Mouse (Mus musculus): ENCODE data around the gene Ercc6l2. TPM values are rescaled to one million over a fixed set of nuclear protein-coding genes. Genes with fewer than 3 reads are reported as not detected.
A peak's percentile ranks its signal among the peaks of the same experiment; 100 is the strongest.
"Not testable (repeated sequence)": the region's sequence is repeated elsewhere in the genome, so short reads cannot be mapped to it uniquely, and the experiment has no call there.

Ercc6l2 gene
- total RNA-seq, 2 experiments from 2014 or later: 23.7 to 45.0 TPM

- ATAC-seq (replicated peaks; ENCODE audit: poor library complexity): no peak
Observed at GRCm38 (mm10) chr13:63879105-63879863, 64.2 kb downstream of the Ercc6l2 start.

- no peak for ATAC-seq (replicated peaks; ENCODE audit: poor library complexity)
Observed at GRCm38 (mm10) chr13:63879864-63880141, 64.8 kb downstream of the Ercc6l2 start.

- peak; percentile 81 for ATAC-seq (replicated peaks; ENCODE audit: poor library complexity)
Observed at GRCm38 (mm10) chr13:63885532-63885949, 70.5 kb downstream of the Ercc6l2 start.

- ATAC-seq (replicated peaks; ENCODE audit: poor library complexity): peak; percentile 38
Observed at GRCm38 (mm10) chr13:63886429-63887052, 71.5 kb downstream of the Ercc6l2 start.

GRCm38 (mm10) chr13:63900679-63901302, 85.8 kb downstream of the Ercc6l2 start:
- no peak for ATAC-seq (replicated peaks; ENCODE audit: poor library complexity)

GRCm38 (mm10) chr13:63901303-63901713, 86.3 kb downstream of the Ercc6l2 start:
- ATAC-seq (replicated peaks; ENCODE audit: poor library complexity): peak; percentile 76

- ATAC-seq (replicated peaks; ENCODE audit: poor library complexity): peak; percentile 44
Observed at GRCm38 (mm10) chr13:63901714-63902597, 86.9 kb downstream of the Ercc6l2 start.

GRCm38 (mm10) chr13:63906516-63906915, 91.5 kb downstream of the Ercc6l2 start:
- peak; percentile 67 for ATAC-seq (replicated peaks; ENCODE audit: poor library complexity)

GRCm38 (mm10) chr13:63907437-63907836, 92.4 kb downstream of the Ercc6l2 start:
- ATAC-seq (replicated peaks; ENCODE audit: poor library complexity): no peak

- ATAC-seq (replicated peaks; ENCODE audit: poor library complexity): 0 out of 2 replicates have a peak, but pooled peaks have one; percentile 10
Observed at GRCm38 (mm10) chr13:63910141-63910804, 95.2 kb downstream of the Ercc6l2 start.

GRCm38 (mm10) chr13:63911617-63912016, 96.6 kb downstream of the Ercc6l2 start:
- ATAC-seq (replicated peaks; ENCODE audit: poor library complexity): no peak

- no peak for ATAC-seq (replicated peaks; ENCODE audit: poor library complexity)
Observed at GRCm38 (mm10) chr13:63913136-63913535, 98.1 kb downstream of the Ercc6l2 start.

GRCm38 (mm10) chr13:63915176-63915575, 100.1 kb downstream of the Ercc6l2 start:
- ATAC-seq (replicated peaks; ENCODE audit: poor library complexity): no peak

GRCm38 (mm10) chr13:63915684-63916083, 100.6 kb downstream of the Ercc6l2 start:
- peak; percentile 62 for ATAC-seq (replicated peaks; ENCODE audit: poor library complexity)

- ATAC-seq (replicated peaks; ENCODE audit: poor library complexity): no peak
Observed at GRCm38 (mm10) chr13:63916568-63916967, 101.5 kb downstream of the Ercc6l2 start.

- peak; percentile 64 for ATAC-seq (replicated peaks; ENCODE audit: poor library complexity)
Observed at GRCm38 (mm10) chr13:63917198-63917767, 102.2 kb downstream of the Ercc6l2 start.

- no peak for ATAC-seq (replicated peaks; ENCODE audit: poor library complexity)
Observed at GRCm38 (mm10) chr13:63917776-63918621, 103.0 kb downstream of the Ercc6l2 start.

GRCm38 (mm10) chr13:63918733-63919422, 103.8 kb downstream of the Ercc6l2 start:
- no peak for ATAC-seq (replicated peaks; ENCODE audit: poor library complexity)

GRCm38 (mm10) chr13:63924036-63924435, 109.0 kb downstream of the Ercc6l2 start:
- ATAC-seq (replicated peaks; ENCODE audit: poor library complexity): not testable (repeated sequence)
